Mouse (Mus musculus) limb, embryonic 11.5 days (tissue): Measurements from ENCODE around the gene Gm11733. TPM values are rescaled to one million over a fixed set of nuclear protein-coding genes. Genes with fewer than 3 reads are reported as not detected.
A peak's percentile ranks its signal among the peaks of the same experiment; 100 is the strongest.

Experiments used
- ATAC-seq: fragments of 200-750 bp; cut with Nextera tagmentation; 2 replicates; pipeline ENCODE4 v1.8.0; 2017; ENCODE audit warnings: low read depth; ENCODE audit not compliant: insufficient number of reproducible peaks, low FRiP score, low TSS enrichment
- DNase-seq: peaks from one replicate; pipeline ENCODE4 v3.0.0-alpha.2; 2015; ENCODE audit warnings: low spot score
- H3K27ac ChIP-seq: fragments of 300-500 bp; sonication (generic); replicated peaks from 2 replicates; pipeline ENCODE4 v1.5.1; 2014; ENCODE audit warnings: low read depth, mild to moderate bottlenecking, low read length
- H3K27me3 ChIP-seq: fragments of 300-500 bp; sonication (generic); 2 replicates; pipeline ENCODE4 v1.6.1; 2014; ENCODE audit warnings: mild to moderate bottlenecking, low read length, mixed read lengths; ENCODE audit not compliant: control insufficient read depth, insufficient read depth
- H3K36me3 ChIP-seq: fragments of 300-500 bp; sonication (generic); 2 replicates; pipeline ENCODE4 v1.6.1; 2014; ENCODE audit warnings: mild to moderate bottlenecking, low read length, moderate library complexity, mixed read lengths; ENCODE audit not compliant: control insufficient read depth, insufficient read depth
- H3K4me1 ChIP-seq: fragments of 300-500 bp; sonication (generic); 2 replicates; pipeline ENCODE4 v1.6.1; 2014; ENCODE audit warnings: low read length, mixed read lengths; ENCODE audit not compliant: control insufficient read depth, insufficient read depth
- H3K4me2 ChIP-seq: fragments of 300-500 bp; sonication (generic); 2 replicates; pipeline ENCODE4 v1.6.1; 2014; ENCODE audit warnings: low read depth, mild to moderate bottlenecking, moderate library complexity; ENCODE audit not compliant: severe bottlenecking
- H3K4me3 ChIP-seq: fragments of 300-500 bp; sonication (generic); 2 replicates; pipeline ENCODE4 v1.5.1; 2014; ENCODE audit warnings: low read depth, low read length
- H3K9ac ChIP-seq: fragments of 300-500 bp; sonication (generic); 2 replicates; pipeline ENCODE4 v1.6.1; 2014; ENCODE audit warnings: mild to moderate bottlenecking, low read length
- H3K9me3 ChIP-seq: fragments of 300-500 bp; sonication (generic); 2 replicates; pipeline ENCODE4 v1.6.1; 2016; ENCODE audit warnings: low read length; ENCODE audit not compliant: control insufficient read depth
- WGBS: fragments of 180-500 bp; shearing (Covaris S2); extraction: QIAGEN DNeasy Blood & Tissue Kit; methylation state at CpG from one replicate; pipeline ENCODE4 v1.1.7; 2014; 5-methylcytosine and 5-hydroxymethylcytosine counted together
- polyA plus RNA-seq: library from polyadenylated mRNA; unstranded; fragments of >200 nt; fragmentation: Nextera tagmentation; extraction: Ambion mirVana; gene quantifications from 2 replicates; pipeline ENCODE4 v1.2.1, GENCODE M21; 2014

Gene Gm11733
- polyA plus RNA-seq, 1 experiment from 2014 or later: not detected

DNA sequence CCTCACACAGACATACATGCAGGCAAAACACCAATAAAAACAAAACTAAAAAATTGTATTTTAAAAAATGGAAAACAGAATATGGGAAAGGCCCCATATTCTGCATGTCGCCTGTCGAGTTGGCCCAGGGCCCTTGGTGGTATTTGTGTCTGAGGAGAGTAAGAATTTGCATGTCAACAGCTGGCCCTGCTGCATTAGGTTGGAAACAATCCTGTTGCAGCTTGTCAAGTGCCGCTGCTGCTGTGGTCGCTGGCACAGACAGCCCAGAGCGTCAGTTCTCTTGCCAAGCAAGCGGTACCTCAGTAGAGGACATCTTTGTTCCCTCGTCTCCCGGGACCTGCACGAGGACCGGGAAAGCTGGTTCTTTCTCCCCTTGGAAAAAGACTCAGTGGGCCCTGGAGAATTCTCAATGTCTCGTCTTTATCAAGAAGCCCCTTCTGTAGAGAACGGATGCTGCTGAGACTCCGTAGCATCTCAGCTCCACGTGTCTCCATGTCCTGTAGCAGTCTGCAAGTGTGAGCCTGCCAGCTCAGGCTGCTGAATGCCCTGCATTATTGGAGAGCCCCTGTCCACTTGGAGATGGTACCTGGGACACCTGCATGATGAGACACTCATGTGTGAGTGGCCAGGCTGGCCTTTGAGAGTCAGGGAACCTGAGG lies 12.4 kb upstream of the Gm11733 start:
- H3K27ac ChIP-seq: no peak overlapping the region
- no peak overlapping the region for H3K4me2 ChIP-seq
- WGBS: 69% methylated on average over 14 of the region's 14 CpGs
- H3K36me3 ChIP-seq: no peaks in the 10 kb centered on the region
- no peaks in the 10 kb centered on the region for H3K27me3 ChIP-seq
- DNase-seq: no peak
- H3K9ac ChIP-seq: no peak overlapping the region
- peaks cover 5% of the 10 kb centered on the region; the same call in 1 of the 2 replicates for H3K4me1 ChIP-seq
- no peak overlapping the region for H3K4me3 ChIP-seq
- ATAC-seq: no peak
- H3K9me3 ChIP-seq: no peaks in the 10 kb centered on the region

DNA sequence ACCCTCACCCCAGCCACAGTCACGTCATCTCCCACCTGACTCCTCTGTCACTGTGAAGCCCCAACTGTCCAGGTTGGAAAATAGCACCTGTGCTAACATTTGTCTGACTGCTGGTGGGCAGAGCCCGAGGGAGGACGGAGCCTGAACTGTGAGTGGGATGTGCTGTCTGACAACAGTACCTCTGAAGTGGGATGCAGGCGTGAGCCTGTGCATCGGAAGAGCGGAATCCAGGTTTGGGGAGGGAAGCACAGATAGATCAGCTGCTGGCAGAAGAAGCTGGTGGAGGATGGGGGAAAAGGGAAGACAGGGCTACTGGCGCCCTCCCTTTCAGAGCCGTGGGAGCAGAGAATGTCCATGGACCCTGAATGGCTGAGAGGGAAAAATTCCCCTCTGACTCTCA lies 11.3 kb upstream of the Gm11733 start:
- no peak for ATAC-seq
- H3K4me3 ChIP-seq: no peak overlapping the region
- DNase-seq: no peak
- WGBS: 83% methylated on average over 8 of the region's 8 CpGs
- no peak overlapping the region for H3K9ac ChIP-seq
- no peaks in the 10 kb centered on the region for H3K27me3 ChIP-seq
- H3K4me1 ChIP-seq: peaks cover 5% of the 10 kb centered on the region; the same call in 1 of the 2 replicates
- H3K9me3 ChIP-seq: no peaks in the 10 kb centered on the region
- no peak overlapping the region for H3K27ac ChIP-seq
- no peak overlapping the region for H3K4me2 ChIP-seq
- H3K36me3 ChIP-seq: no peaks in the 10 kb centered on the region

DNA sequence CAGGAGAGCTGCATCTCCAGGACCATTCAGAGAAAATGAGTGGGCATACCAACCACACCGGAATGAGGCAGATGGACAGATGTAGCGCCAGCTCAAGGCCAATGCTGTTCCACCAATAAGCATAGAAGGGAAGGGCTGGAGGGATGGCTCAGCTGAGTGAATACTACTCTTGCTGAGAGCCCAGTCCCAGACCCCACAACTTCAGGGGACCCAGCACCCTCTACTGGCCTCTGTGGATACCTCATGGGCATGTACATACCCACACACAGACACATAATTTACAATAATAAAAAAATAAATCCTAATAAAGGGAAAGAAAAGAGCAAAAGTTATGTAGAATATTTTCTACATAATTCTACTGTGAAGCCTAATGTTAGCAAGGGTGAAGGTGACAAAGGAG lies 9.0 kb upstream of the Gm11733 start:
- peaks cover 15% of the 10 kb centered on the region for H3K4me1 ChIP-seq
- no peak overlapping the region for H3K9ac ChIP-seq
- H3K4me3 ChIP-seq: no peak overlapping the region
- DNase-seq (no peak), ATAC-seq (no peak)
- 88% methylated on average over 2 of the region's 2 CpGs for WGBS
- no peaks in the 10 kb centered on the region for H3K36me3 ChIP-seq
- no peaks in the 10 kb centered on the region for H3K27me3 ChIP-seq
- no peak overlapping the region for H3K27ac ChIP-seq
- H3K9me3 ChIP-seq: no peaks in the 10 kb centered on the region
- H3K4me2 ChIP-seq: no peak overlapping the region

DNA sequence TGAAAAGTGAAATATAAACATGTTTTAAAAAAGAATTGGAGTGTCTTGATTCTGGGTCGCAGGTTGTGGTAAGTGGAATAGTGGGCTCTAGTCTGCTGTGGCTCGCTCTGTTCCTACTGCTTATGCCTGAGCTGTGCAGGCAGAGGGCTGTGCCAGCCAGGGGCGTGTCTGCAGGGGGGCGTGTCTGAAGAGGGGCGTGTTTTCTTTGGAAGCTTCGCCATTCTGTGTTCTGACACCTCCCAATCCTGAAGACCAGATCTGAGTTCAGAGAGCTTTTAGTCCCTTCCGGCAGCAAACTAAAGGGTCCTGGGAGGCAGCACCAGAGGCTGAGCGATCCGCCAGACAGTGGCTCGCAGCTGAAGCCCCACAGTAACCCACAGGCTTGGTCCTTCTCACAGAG lies 8.5 kb upstream of the Gm11733 start:
- Histone ChIP-seq H3K27ac (no peak overlapping the region), H3K36me3 (no peaks in the 10 kb centered on the region), H3K4me2 (0 out of 2 replicates have a peak overlapping the region, but pooled peaks have one; percentile 14), H3K9ac (no peak overlapping the region), H3K4me3 (no peak overlapping the region), H3K9me3 (no peaks in the 10 kb centered on the region), H3K4me1 (peaks cover 15% of the 10 kb centered on the region), H3K27me3 (no peaks in the 10 kb centered on the region)
- DNase-seq: peak; percentile 65
- no peak for ATAC-seq
- WGBS: 26% methylated on average over 10 of the region's 10 CpGs

DNA sequence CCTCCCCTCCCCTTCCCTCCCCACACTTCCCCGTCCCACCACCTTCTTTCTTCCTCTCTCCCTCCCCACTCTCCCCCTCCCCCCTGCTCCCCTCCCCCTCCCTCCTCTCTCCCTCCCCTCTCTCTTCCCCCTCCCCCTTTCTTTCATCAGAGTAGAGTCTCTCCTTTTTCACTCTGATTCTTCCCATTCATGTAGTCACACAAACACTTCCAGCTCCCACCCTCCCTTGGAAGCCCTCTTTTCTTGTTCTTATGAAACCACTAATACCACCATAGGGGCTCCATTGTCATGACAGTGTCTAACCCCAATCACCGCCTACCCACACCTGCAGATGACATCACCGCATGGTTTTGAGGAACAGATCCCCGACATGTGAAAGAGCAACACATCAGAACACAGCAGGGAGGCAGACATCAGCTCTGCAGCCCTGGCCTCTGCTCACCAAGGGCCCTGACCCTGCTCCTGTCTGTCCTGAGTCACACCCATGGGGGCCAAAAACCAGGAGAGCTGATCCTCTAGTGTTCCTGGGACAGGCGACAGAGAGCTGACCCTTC lies 7.5 kb upstream of the Gm11733 start:
- no peaks in the 10 kb centered on the region for H3K36me3 ChIP-seq
- DNase-seq (no peak), ATAC-seq (no peak)
- H3K4me2 ChIP-seq: no peak overlapping the region
- H3K27ac ChIP-seq: no peak overlapping the region
- 77% methylated on average over 5 of the region's 5 CpGs for WGBS
- H3K4me1 ChIP-seq: peaks cover 15% of the 10 kb centered on the region
- no peak overlapping the region for H3K9ac ChIP-seq
- no peaks in the 10 kb centered on the region for H3K9me3 ChIP-seq
- H3K27me3 ChIP-seq: no peaks in the 10 kb centered on the region
- H3K4me3 ChIP-seq: no peak overlapping the region

DNA sequence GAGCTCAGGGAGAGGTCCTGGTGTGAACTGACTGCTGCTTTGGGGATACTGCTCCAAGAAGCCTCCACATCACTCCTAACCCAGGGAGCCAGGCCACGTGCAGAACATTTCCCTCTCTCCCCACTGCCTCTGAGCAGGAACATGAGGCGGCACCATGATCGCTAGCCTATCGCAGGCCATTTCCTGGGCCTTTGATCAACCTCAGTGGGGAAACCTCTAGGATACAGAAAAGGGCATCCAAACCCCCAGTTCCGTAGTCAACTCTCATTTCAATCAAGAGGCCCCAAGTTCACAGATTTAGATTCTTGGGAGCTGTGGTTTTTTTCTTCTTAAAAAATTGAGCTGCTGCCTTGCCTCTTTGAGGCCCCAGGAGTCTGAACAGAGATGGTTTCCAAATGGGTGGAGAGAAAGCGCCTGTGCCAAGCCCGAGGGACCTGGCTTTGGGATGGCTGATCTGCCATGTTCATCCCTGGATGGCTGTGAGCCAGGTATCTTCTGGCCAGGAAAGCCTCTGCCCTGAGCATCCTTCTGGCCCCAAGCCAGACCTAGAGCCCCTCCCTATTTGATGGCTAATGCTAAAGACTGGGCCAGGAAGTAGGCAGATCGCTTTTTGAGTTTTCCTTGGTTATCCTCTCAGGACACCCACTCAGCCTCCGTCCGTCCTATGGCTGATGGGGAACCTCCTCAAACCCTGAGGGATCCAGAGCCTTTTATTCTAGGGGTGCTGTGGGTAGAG lies 5.7 kb upstream of the Gm11733 start:
- DNase-seq (no peak), ATAC-seq (no peak)
- no peaks in the 10 kb centered on the region for H3K27me3 ChIP-seq
- H3K36me3 ChIP-seq: no peaks in the 10 kb centered on the region
- H3K9ac ChIP-seq: no peak overlapping the region
- H3K4me2 ChIP-seq: peak overlapping the region; percentile 27; the same call in 1 of the 2 replicates
- peak overlapping the region; percentile 70; the same call in 1 of the 2 replicates for H3K27ac ChIP-seq
- H3K4me1 ChIP-seq: peaks cover 26% of the 10 kb centered on the region
- WGBS: 68% methylated on average over 10 of the region's 10 CpGs
- H3K4me3 ChIP-seq: no peak overlapping the region
- no peaks in the 10 kb centered on the region for H3K9me3 ChIP-seq

DNA sequence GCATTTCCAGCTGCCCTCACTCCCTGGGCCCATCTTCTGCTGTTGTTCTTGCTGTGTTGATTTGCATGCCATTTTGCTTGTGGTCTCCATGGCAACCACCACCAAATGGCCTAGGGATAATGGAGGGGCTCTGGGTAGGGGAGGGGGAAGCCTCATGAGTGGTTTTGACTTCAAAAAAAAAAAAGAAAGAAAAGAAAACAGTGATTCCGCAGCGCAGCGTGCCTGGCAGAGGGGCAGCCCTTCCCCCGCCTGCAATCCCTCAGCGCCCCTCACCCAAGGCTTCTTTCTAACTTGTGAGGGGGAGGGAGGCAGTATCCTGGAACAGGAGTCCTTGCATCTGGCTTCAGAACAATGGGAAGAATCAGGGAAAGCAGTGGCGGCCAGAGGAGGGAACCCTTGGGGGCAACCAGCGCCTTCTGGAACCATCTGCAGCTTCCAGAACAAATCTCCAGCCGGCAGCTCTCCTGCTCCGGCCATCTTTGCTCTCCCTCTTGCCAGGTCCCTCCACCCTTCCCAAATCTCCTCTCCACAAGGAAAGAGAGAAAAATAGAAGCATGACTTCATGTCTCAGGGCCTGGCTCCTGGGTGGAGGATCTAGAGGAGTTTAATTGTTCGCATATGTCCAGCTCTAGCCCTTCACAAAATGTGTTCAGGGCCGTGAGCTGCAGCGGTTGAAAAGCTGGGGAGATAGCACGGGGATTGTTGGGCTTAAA lies 5.0 kb upstream of the Gm11733 start:
- Histone ChIP-seq H3K4me2 (peak overlapping the region; percentile 27), H3K27ac (peak overlapping the region; percentile 70), H3K9ac (peak overlapping the region; percentile 56), H3K9me3 (no peaks in the 10 kb centered on the region), H3K27me3 (no peaks in the 10 kb centered on the region), H3K36me3 (no peaks in the 10 kb centered on the region), H3K4me3 (no peak overlapping the region), H3K4me1 (peaks cover 29% of the 10 kb centered on the region)
- WGBS: 5% methylated on average over 13 of the region's 13 CpGs
- no peak for ATAC-seq
- DNase-seq: peak; percentile 65

DNA sequence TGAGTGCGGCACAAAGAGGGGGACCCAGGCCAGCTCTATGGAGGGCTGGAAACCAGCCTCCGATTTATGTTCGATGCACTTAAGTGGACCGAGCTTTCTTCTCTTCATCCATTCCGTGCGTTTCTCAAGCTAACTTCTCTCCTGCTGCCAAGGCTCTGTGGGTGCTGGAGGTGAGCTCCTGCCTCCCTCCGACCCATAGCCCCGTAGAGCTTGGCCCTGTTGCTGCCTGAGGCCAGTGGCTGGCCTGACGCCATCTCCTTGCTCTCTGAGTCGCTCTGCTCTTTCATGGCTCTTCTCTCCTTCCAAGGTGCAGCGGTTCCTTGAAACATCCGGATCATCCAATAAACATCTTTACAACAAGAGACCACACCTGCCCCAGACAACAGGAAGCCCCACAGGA lies 4.4 kb upstream of the Gm11733 start:
- Histone ChIP-seq H3K4me2 (no peak overlapping the region), H3K9ac (no peak overlapping the region; the same call in 1 of the 2 replicates), H3K4me3 (no peak overlapping the region), H3K9me3 (no peaks in the 10 kb centered on the region), H3K4me1 (peaks cover 29% of the 10 kb centered on the region), H3K36me3 (no peaks in the 10 kb centered on the region), H3K27me3 (no peaks in the 10 kb centered on the region), H3K27ac (peak overlapping the region; percentile 70)
- WGBS: 49% methylated on average over 12 of the region's 12 CpGs
- DNase-seq: no peak
- no peak for ATAC-seq
